ENCODE assay signal across 34 mouse cellular contexts in the genomic region with DNA sequence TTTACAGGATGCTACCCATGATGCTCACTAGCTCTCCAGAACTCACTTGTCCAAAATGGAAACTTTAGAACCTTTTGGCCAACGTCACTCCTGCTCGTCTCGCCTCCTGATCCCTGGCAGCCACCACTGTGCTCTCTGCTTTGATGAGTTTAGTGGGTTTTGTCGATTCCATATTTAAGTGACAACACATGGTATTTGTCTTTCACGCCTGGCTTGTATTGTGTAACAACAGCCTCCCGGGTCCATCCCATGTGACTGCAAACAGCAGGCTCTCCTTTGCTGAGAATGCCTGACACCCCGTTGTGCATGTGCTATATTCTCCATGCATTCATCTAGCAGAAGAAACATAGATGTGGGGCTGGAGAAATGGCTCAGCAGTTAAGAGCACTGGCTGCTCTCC. TPM values are rescaled to one million over a fixed set of nuclear protein-coding genes. Genes with fewer than 3 reads are reported as not detected.
DNase-seq lines count a peak whose midpoint lies in the region; ATAC-seq and TF ChIP-seq lines count a peak whose summit lies in the region.
"Had no signal": no experiment of that assay in that cellular context is flagged by ENCODE, and none has a peak within 500 bp of the region (broad histone marks: within the 10 kb centered on the region; RNA-seq: fewer than 3 reads in every experiment).

No protein-coding gene starts in this region.

- peaks cover 46% of the 10 kb centered on the region for H3K36me3 ChIP-seq in liver, postnatal 0 days (replicated peaks; ENCODE audit: insufficient read depth, low read length)
- H3K36me3 ChIP-seq in liver, embryonic 12.5 days: peaks cover 50% of the 10 kb centered on the region
- H3K36me3 ChIP-seq in embryonic facial prominence, embryonic 15.5 days: peaks cover 60% of the 10 kb centered on the region
- H3K36me3 ChIP-seq in lung, embryonic 16.5 days (ENCODE audit: control insufficient read depth, insufficient read depth, low read length): peaks cover 46% of the 10 kb centered on the region
- H3K36me3 ChIP-seq in hindbrain, embryonic 11.5 days (ENCODE audit: control insufficient read depth, insufficient read depth, low read length): peaks cover 13% of the 10 kb centered on the region; the same call in 1 of the 2 replicates
- peaks cover 70% of the 10 kb centered on the region for H3K36me3 ChIP-seq in limb, embryonic 10.5 days

- no peak for TF ChIP-seq CTCF in liver, postnatal 0 days (IDR thresholded peaks at IDR 0.05; ENCODE audit: low read depth)

- H3K9ac ChIP-seq in liver, postnatal 0 days (replicated peaks): no peak overlapping the region
- no peak overlapping the region for H3K9ac ChIP-seq in liver, embryonic 12.5 days
- H3K9ac ChIP-seq in embryonic facial prominence, embryonic 15.5 days: no peak overlapping the region
- H3K9ac ChIP-seq in lung, embryonic 16.5 days (ENCODE audit: low read length): no peak overlapping the region
- H3K9ac ChIP-seq in hindbrain, embryonic 11.5 days (ENCODE audit: low read depth, low read length): no peak overlapping the region
- H3K9ac ChIP-seq: hindbrain, embryonic 14.5 days; limb, embryonic 15.5 days; liver, embryonic 14.5 days; neural tube, embryonic 12.5 days had no signal

- H3K4me2 ChIP-seq in liver, postnatal 0 days (ENCODE audit: low read depth, low read length): no peak overlapping the region
- H3K4me2 ChIP-seq in liver, embryonic 12.5 days: no peak overlapping the region
- H3K4me2 ChIP-seq in embryonic facial prominence, embryonic 15.5 days (replicated peaks): no peak overlapping the region
- no peak overlapping the region for H3K4me2 ChIP-seq in lung, embryonic 16.5 days (ENCODE audit: low read depth, low read length)
- H3K4me2 ChIP-seq in hindbrain, embryonic 11.5 days (replicated peaks; ENCODE audit: low read depth, low read length): no peak overlapping the region
- H3K4me2 ChIP-seq: heart, embryonic 11.5 days; hindbrain, embryonic 14.5 days; limb, embryonic 15.5 days; neural tube, embryonic 12.5 days had no signal

- H3K9me3 ChIP-seq in liver, postnatal 0 days (ENCODE audit: low read length): no peaks in the 10 kb centered on the region
- H3K9me3 ChIP-seq in liver, embryonic 12.5 days (replicated peaks): no peaks in the 10 kb centered on the region
- H3K9me3 ChIP-seq in embryonic facial prominence, embryonic 15.5 days (replicated peaks): no peaks in the 10 kb centered on the region
- H3K9me3 ChIP-seq in lung, embryonic 16.5 days (ENCODE audit: control insufficient read depth, low read length): no peaks in the 10 kb centered on the region
- H3K9me3 ChIP-seq in hindbrain, embryonic 11.5 days (ENCODE audit: control insufficient read depth, low read length): no peaks in the 10 kb centered on the region
- H3K9me3 ChIP-seq in limb, embryonic 10.5 days (replicated peaks): no peaks in the 10 kb centered on the region
- H3K9me3 ChIP-seq: limb, embryonic 15.5 days; midbrain, embryonic 10.5 days; neural tube, embryonic 12.5 days had no signal

- TF ChIP-seq EP300 in liver, postnatal 0 days (IDR thresholded peaks at IDR 0.05; ENCODE audit: low read depth): no peak

- no peak overlapping the region for H3K27ac ChIP-seq in liver, postnatal 0 days (ENCODE audit: low read depth)
- no peak overlapping the region for H3K27ac ChIP-seq in liver, embryonic 12.5 days
- H3K27ac ChIP-seq in embryonic facial prominence, embryonic 15.5 days (replicated peaks): 0 out of 2 replicates have a peak overlapping the region, but pooled peaks have one; percentile 48
- H3K27ac ChIP-seq in lung, embryonic 16.5 days (ENCODE audit: low read length): 0 out of 2 replicates have a peak overlapping the region, but pooled peaks have one; percentile 2
- no peak overlapping the region for H3K27ac ChIP-seq in hindbrain, embryonic 11.5 days (ENCODE audit: low read depth, low read length)
- no peak overlapping the region for H3K27ac ChIP-seq in limb, embryonic 10.5 days
- H3K27ac ChIP-seq: hindbrain, embryonic 14.5 days; limb, embryonic 15.5 days; liver, embryonic 14.5 days; midbrain, embryonic 10.5 days; neural tube, embryonic 12.5 days had no signal

- H3K4me3 ChIP-seq in liver, postnatal 0 days (ENCODE audit: low read depth, low read length): no peak overlapping the region
- no peak overlapping the region for H3K4me3 ChIP-seq in liver, embryonic 12.5 days
- no peak overlapping the region for H3K4me3 ChIP-seq in embryonic facial prominence, embryonic 15.5 days (replicated peaks)
- no peak overlapping the region for H3K4me3 ChIP-seq in lung, embryonic 16.5 days (ENCODE audit: low read length)
- no peak overlapping the region for H3K4me3 ChIP-seq in hindbrain, embryonic 11.5 days (ENCODE audit: low read depth, low read length)
- no peak overlapping the region for H3K4me3 ChIP-seq in limb, embryonic 10.5 days
- H3K4me3 ChIP-seq: erythroblast, embryonic 14.5 days; limb, embryonic 15.5 days; midbrain, embryonic 10.5 days; myocyte; neural tube, embryonic 12.5 days had no signal

- ATAC-seq in liver, postnatal 0 days: peak; percentile 66; the same call in 1 of the 2 replicates
- ATAC-seq in liver, embryonic 12.5 days: no peak
- peak; percentile 39; the same call in 1 of the 2 replicates for ATAC-seq in embryonic facial prominence, embryonic 15.5 days (ENCODE audit: insufficient number of reproducible peaks, low FRiP score, low TSS enrichment, low read depth)
- ATAC-seq in lung, embryonic 16.5 days (ENCODE audit: low read depth): peak; percentile 95
- ATAC-seq in hindbrain, embryonic 11.5 days (ENCODE audit: low FRiP score): no peak
- ATAC-seq: activated CD4-positive, CD25-positive, alpha-beta regulatory T cell, adult 4 months; inflammation-experienced regulatory T-cells, adult 6 months had no signal

- DNase-seq in liver, postnatal 0 days: no peak
- peak; percentile 82 for DNase-seq in lung, postnatal 36 days
- DNase-seq in hindbrain, embryonic 11.5 days (ENCODE audit: low spot score): no peak
- DNase-seq in limb, embryonic 10.5 days (ENCODE audit: low spot score): no peak
- DNase-seq: adrenal gland, adult 2 months; adrenal gland, postnatal 36 days; B cell, adult 2 months; cerebellum, adult 2 months; cerebellum, postnatal 14 days; gastrocnemius, postnatal 25 days; heart, adult 11 months; heart, postnatal 36 days; kidney, adult 11 months; kidney, postnatal 14 days; left cerebral cortex, postnatal 4 days; right cerebral cortex, postnatal 4 days; thymus, postnatal 4 days had no signal

- H3K27me3 ChIP-seq in liver, postnatal 0 days (ENCODE audit: insufficient read depth, low read length): no peaks in the 10 kb centered on the region
- H3K27me3 ChIP-seq in liver, embryonic 12.5 days (replicated peaks): no peaks in the 10 kb centered on the region
- no peaks in the 10 kb centered on the region for H3K27me3 ChIP-seq in embryonic facial prominence, embryonic 15.5 days
- no peaks in the 10 kb centered on the region for H3K27me3 ChIP-seq in lung, embryonic 16.5 days (ENCODE audit: control insufficient read depth, insufficient read depth, low read depth, low read length)
- no peaks in the 10 kb centered on the region for H3K27me3 ChIP-seq in hindbrain, embryonic 11.5 days (ENCODE audit: control insufficient read depth, insufficient read depth, low read length)
- no peaks in the 10 kb centered on the region for H3K27me3 ChIP-seq in limb, embryonic 10.5 days (ENCODE audit: low read depth, poor library complexity, severe bottlenecking)
- H3K27me3 ChIP-seq: limb, embryonic 15.5 days; neural tube, embryonic 12.5 days had no signal

- 57% methylated on average over 7 of the region's 7 CpGs for WGBS in liver, postnatal 0 days (ENCODE audit: insufficient replicate concordance)
- 77% methylated on average over 7 of the region's 7 CpGs for WGBS in liver, embryonic 12.5 days (ENCODE audit: insufficient replicate concordance)
- WGBS in embryonic facial prominence, embryonic 15.5 days: 44% methylated on average over 7 of the region's 7 CpGs
- 52% methylated on average over 7 of the region's 7 CpGs for whole genome bisulfite sequencing in lung, embryonic 16.5 days
- WGBS in hindbrain, embryonic 11.5 days: 78% methylated on average over 7 of the region's 7 CpGs
- 80% methylated on average over 7 of the region's 7 CpGs for WGBS in limb, embryonic 10.5 days

- H3K4me1 ChIP-seq in liver, postnatal 0 days (ENCODE audit: insufficient read depth): no peaks in the 10 kb centered on the region
- H3K4me1 ChIP-seq in liver, embryonic 12.5 days: no peaks in the 10 kb centered on the region
- no peaks in the 10 kb centered on the region for H3K4me1 ChIP-seq in embryonic facial prominence, embryonic 15.5 days
- no peaks in the 10 kb centered on the region; the same call in 1 of the 2 replicates for H3K4me1 ChIP-seq in lung, embryonic 16.5 days (replicated peaks; ENCODE audit: control insufficient read depth, insufficient read depth, low read length)
- no peaks in the 10 kb centered on the region for H3K4me1 ChIP-seq in hindbrain, embryonic 11.5 days (replicated peaks; ENCODE audit: control insufficient read depth, insufficient read depth, low read length)
- H3K4me1 ChIP-seq in limb, embryonic 10.5 days: no peaks in the 10 kb centered on the region
- H3K4me1 ChIP-seq: limb, embryonic 15.5 days; midbrain, embryonic 10.5 days; neural tube, embryonic 12.5 days had no signal

RNA-seq across cellular contexts. Expression of a gene that starts 22.5 kb away (rescaled TPM):
- 0.49 and 0.76 TPM in 2 replicates for polyA plus RNA-seq in liver, postnatal 0 days (2015; fragmentation: Nextera tagmentation; extraction: Ambion mirVana)
- polyA plus RNA-seq in liver, embryonic 12.5 days (2016; fragmentation: Nextera tagmentation; extraction: Ambion mirVana): 0.19 TPM in 1 of 2 replicates, not detected in the other
- polyA plus RNA-seq in embryonic facial prominence, embryonic 15.5 days (2015; fragmentation: Nextera tagmentation; extraction: Ambion mirVana): 0.12 TPM in 1 of 2 replicates, not detected in the other
- polyA plus RNA-seq in lung, embryonic 16.5 days (2015; fragmentation: Nextera tagmentation; extraction: Ambion mirVana): 6.1 and 9.9 TPM in 2 replicates
- polyA plus RNA-seq in hindbrain, embryonic 11.5 days (2014; fragmentation: Nextera tagmentation; extraction: Ambion mirVana): not detected in 2 replicates
- 0.15 TPM in 1 of 2 replicates, not detected in the other for polyA plus RNA-seq in limb, embryonic 10.5 days (2016; fragmentation: Nextera tagmentation; extraction: Ambion mirVana)
- polyA plus RNA-seq: activated CD4-positive, CD25-positive, alpha-beta regulatory T cell, adult 4 months; adrenal gland, adult 2 months; cerebellum, adult 2 months; erythroblast, embryonic 14.5 days; forebrain, embryonic 11.5 days; inflammation-experienced regulatory T-cells, adult 6 months; kidney, embryonic 14.5 days; limb, embryonic 15.5 days; midbrain, postnatal 0 days; myocyte; stomach, embryonic 14.5 days had no signal

RNA-seq across cellular contexts. Expression of a gene that starts 41.5 kb away (rescaled TPM):
- polyA plus RNA-seq in liver, postnatal 0 days (2015; fragmentation: Nextera tagmentation; extraction: Ambion mirVana): 5.6 and 7.8 TPM in 2 replicates
- 20.2 and 21.2 TPM in 2 replicates for polyA plus RNA-seq in liver, embryonic 12.5 days (2016; fragmentation: Nextera tagmentation; extraction: Ambion mirVana)
- 41.7 TPM in 2 replicates for polyA plus RNA-seq in embryonic facial prominence, embryonic 15.5 days (2015; fragmentation: Nextera tagmentation; extraction: Ambion mirVana)
- polyA plus RNA-seq in lung, embryonic 16.5 days (2015; fragmentation: Nextera tagmentation; extraction: Ambion mirVana): 73.9 and 75.6 TPM in 2 replicates
- 48.7 and 53.5 TPM in 2 replicates for polyA plus RNA-seq in hindbrain, embryonic 11.5 days (2014; fragmentation: Nextera tagmentation; extraction: Ambion mirVana)
- 96.6 and 100 TPM in 2 replicates for polyA plus RNA-seq in limb, embryonic 10.5 days (2016; fragmentation: Nextera tagmentation; extraction: Ambion mirVana)

RNA-seq across cellular contexts. Expression of a gene that starts 58.3 kb away (rescaled TPM):
- polyA plus RNA-seq in liver, postnatal 0 days (2015; fragmentation: Nextera tagmentation; extraction: Ambion mirVana): 3.0 and 3.7 TPM in 2 replicates
- polyA plus RNA-seq in liver, embryonic 12.5 days (2016; fragmentation: Nextera tagmentation; extraction: Ambion mirVana): 6.5 and 6.9 TPM in 2 replicates
- polyA plus RNA-seq in embryonic facial prominence, embryonic 15.5 days (2015; fragmentation: Nextera tagmentation; extraction: Ambion mirVana): 13.4 and 13.9 TPM in 2 replicates
- 13.7 and 14.3 TPM in 2 replicates for polyA plus RNA-seq in lung, embryonic 16.5 days (2015; fragmentation: Nextera tagmentation; extraction: Ambion mirVana)
- 20.2 and 27.5 TPM in 2 replicates for polyA plus RNA-seq in hindbrain, embryonic 11.5 days (2014; fragmentation: Nextera tagmentation; extraction: Ambion mirVana)
- polyA plus RNA-seq in limb, embryonic 10.5 days (2016; fragmentation: Nextera tagmentation; extraction: Ambion mirVana): 9.4 and 12.1 TPM in 2 replicates
- polyA plus RNA-seq: inflammation-experienced regulatory T-cells, adult 6 months had no signal

Comparison
In these comparisons a context has a peak if more than half of its experiments do, and no peak if none do; other contexts are left out.
1. ATAC-seq: peak in liver, postnatal 0 days (single experiment), embryonic facial prominence, embryonic 15.5 days (single experiment) and lung, embryonic 16.5 days (single experiment); none in liver, embryonic 12.5 days (single experiment) and hindbrain, embryonic 11.5 days (single experiment).
2. H3K27ac ChIP-seq: peak in embryonic facial prominence, embryonic 15.5 days (single experiment) and lung, embryonic 16.5 days (single experiment); none in liver, postnatal 0 days (single experiment), liver, embryonic 12.5 days (single experiment), hindbrain, embryonic 11.5 days (single experiment) and limb, embryonic 10.5 days (single experiment).